Mouse (Mus musculus) liver, embryonic 14 days (tissue): ENCODE data around the gene Pex19. TPM values are rescaled to one million over a fixed set of nuclear protein-coding genes. Genes with fewer than 3 reads are reported as not detected.

Source experiments
- polyA plus RNA-seq: library from polyadenylated mRNA; depleted of rRNA; stranded (reverse); fragments of >200 nt; gene quantifications from 2 replicates; pipeline ENCODE4 v1.2.3, GENCODE M21; 2012; rRNA removed

The Pex19 gene
- polyA plus RNA-seq = 18.3 and 20.3 TPM in 2 replicates

GRCm38 (mm10) chr1:172126376-172127347 lies at the start of gene Pex19:
TSS of gene Pex19 (plus strand) at chr1:172126755.

DNA sequence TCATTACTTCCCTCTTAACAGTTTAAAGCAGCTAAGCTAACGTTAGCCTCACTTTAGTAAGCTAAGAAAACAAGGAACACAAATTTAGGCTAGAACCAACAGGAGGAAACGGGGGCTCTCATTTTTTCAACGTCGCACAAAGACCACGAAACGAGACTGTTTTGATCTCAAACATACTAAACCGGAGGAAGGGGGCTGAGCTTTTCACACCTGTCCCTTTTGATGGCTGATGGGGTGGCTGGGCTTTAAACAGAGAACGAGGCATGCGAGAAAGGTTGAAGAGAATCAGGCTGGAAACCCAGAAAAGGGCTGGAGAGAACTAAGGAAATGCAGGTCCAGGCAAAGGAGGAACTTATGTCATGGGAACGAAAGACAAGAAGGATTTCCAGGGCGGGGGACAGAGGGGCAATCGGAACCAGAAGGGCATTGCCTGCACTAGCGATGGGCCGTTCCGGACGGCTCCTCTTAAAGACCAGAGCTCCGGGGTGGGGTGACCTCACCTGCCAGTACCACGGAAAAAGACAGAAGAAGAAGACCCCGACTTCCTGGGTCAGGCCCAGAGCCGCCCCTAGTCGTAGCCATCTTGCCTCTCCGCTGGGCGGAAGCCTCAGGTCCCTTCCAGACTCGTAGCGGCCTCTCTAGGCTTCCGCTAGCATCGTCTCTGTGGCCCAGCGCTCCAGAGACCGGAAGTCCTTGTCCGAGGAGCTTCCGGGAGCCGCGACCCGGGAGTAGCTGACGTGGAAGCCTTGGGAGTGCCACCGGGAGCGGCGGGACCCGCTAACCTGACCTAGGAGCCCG lies 44.3 kb upstream of the Pex19 start, which contains the start of the genes Copa and Ncstn:
TSS of gene Copa (plus strand) at position 429 of the 798 bp plus-strand sequence.
TSS of gene Ncstn (minus strand) at position 695 of the 798 bp plus-strand sequence.

DNA sequence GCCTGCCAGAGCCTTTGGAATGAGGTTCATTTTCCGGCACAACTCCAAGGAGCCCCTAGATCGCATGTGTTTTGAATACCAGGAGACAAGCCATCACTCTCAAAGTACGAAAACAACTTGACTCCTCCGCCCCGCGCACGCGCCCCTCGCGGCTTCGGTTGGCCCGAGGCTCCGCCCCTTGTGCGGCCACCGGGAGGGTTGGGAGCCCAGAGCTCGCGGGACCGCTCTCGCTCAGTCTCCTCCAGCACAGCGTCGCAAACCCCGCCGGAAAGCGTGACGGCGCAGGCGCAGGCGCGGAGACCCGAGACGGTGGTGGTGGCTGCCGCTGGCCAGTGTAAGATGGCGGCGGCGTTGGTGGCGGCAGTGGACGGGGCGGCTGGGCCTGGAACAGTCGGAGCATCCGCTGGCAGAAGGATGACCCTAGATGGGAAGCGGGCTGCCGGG lies 21.3 kb downstream of the Pex19 start, which contains the start of gene Dcaf8:
TSS of gene Dcaf8 (plus strand) at position 250 of the 444 bp plus-strand sequence.

Other genes with a start within 250 kb of the Pex19 start
- gene Gm10521, start 231.1 kb upstream of the Pex19 start, polyA plus RNA-seq = 0.25 and 0.30 TPM in 2 replicates
- 0.19 and 0.33 TPM in 2 replicates for gene Slamf6, start 209.2 kb upstream of the Pex19 start, polyA plus RNA-seq
- 0.68 and 0.74 TPM in 2 replicates for gene Vangl2, start 98.3 kb upstream of the Pex19 start, polyA plus RNA-seq
- gene Nhlh1, start 69.2 kb upstream of the Pex19 start, polyA plus RNA-seq = not detected in 2 replicates
- gene Copa, start 44.2 kb upstream of the Pex19 start, polyA plus RNA-seq = 31.2 and 31.6 TPM in 2 replicates
- 20.5 and 24.1 TPM in 2 replicates for gene Ncstn, start 44.0 kb upstream of the Pex19 start, polyA plus RNA-seq
- 34.0 and 37.0 TPM in 2 replicates for gene Dcaf8, start 21.3 kb downstream of the Pex19 start, polyA plus RNA-seq
- 11.8 and 12.0 TPM in 2 replicates for gene Pea15a, start 80.0 kb downstream of the Pex19 start, polyA plus RNA-seq
- gene Casq1, start 93.1 kb downstream of the Pex19 start, polyA plus RNA-seq = 0.18 and 0.85 TPM in 2 replicates
- 0.01 TPM in 2 replicates for gene Atp1a4, start 131.7 kb downstream of the Pex19 start, polyA plus RNA-seq
- gene Igsf8, start 134.9 kb downstream of the Pex19 start, polyA plus RNA-seq = 13.8 and 14.8 TPM in 2 replicates
- 0.08 and 0.28 TPM in 2 replicates for gene Atp1a2, start 171.3 kb downstream of the Pex19 start, polyA plus RNA-seq
- 0.03 and 0.05 TPM in 2 replicates for gene Kcnj9, start 202.6 kb downstream of the Pex19 start, polyA plus RNA-seq
- 0.15 TPM in 2 replicates for gene Kcnj10, start 214.5 kb downstream of the Pex19 start, polyA plus RNA-seq
- 4.2 and 5.5 TPM in 2 replicates for gene Pigm, start 249.8 kb downstream of the Pex19 start, polyA plus RNA-seq